Mouse (Mus musculus) MEL (cell line): Measurements from ENCODE around the gene Nfia.

Source experiments
- CHD2 ChIP-seq: IDR thresholded peaks from 2 replicates; pipeline ENCODE4 v1.6.1; 2011; ENCODE audit warnings: low read length, improper control_type of control experiment
- CTCF ChIP-seq, 3 experiments: IDR thresholded peaks in 2 of 3; conservative IDR thresholded peaks in 1 of 3; 2 replicates each; pipeline ENCODE4 v1.5.1; 2011 to 2012; ENCODE audit warnings: low read length in 3 of 3, low read depth in 2 of 3, mild to moderate bottlenecking in 2 of 3, improper control_type of control experiment in 1 of 3, inconsistent platforms in 1 of 3, mixed read lengths in 1 of 3, moderate library complexity in 1 of 3; ENCODE audit not compliant: control insufficient read depth in 1 of 3, insufficient read depth in 1 of 3, poor library complexity in 1 of 3, severe bottlenecking in 1 of 3
- ELF1 ChIP-seq: IDR thresholded peaks from 2 replicates; pipeline ENCODE4 v1.6.1; 2014; ENCODE audit warnings: low read depth, mild to moderate bottlenecking, inconsistent platforms, low read length, improper control_type of control experiment, moderate library complexity
- ETS1 ChIP-seq: IDR thresholded peaks from 2 replicates; pipeline ENCODE4 v1.6.1; 2012; ENCODE audit warnings: low read depth, mild to moderate bottlenecking, inconsistent platforms, low read length, improper control_type of control experiment, moderate library complexity
- GATA1 ChIP-seq: IDR thresholded peaks from 2 replicates; pipeline ENCODE4 v1.6.1; 2011; ENCODE audit warnings: low read depth, low read length, improper control_type of control experiment
- MAFK ChIP-seq: IDR thresholded peaks from 2 replicates; pipeline ENCODE4 v1.6.1; 2011; ENCODE audit warnings: low read depth, mild to moderate bottlenecking, low read length, improper control_type of control experiment, borderline replicate concordance
- MAX ChIP-seq: IDR thresholded peaks from 2 replicates; pipeline ENCODE4 v1.6.1; 2011; ENCODE audit warnings: low read length, improper control_type of control experiment
- NRF1 ChIP-seq: IDR thresholded peaks from 2 replicates; pipeline ENCODE4 v1.6.1; 2014; ENCODE audit warnings: low read depth, mild to moderate bottlenecking, inconsistent platforms, low read length, improper control_type of control experiment, moderate library complexity; ENCODE audit not compliant: poor library complexity, insufficient read depth, severe bottlenecking
- POLR2A ChIP-seq, 2 experiments: IDR thresholded peaks; 2 replicates each; pipeline ENCODE4 v1.6.1; 2011 to 2012; ENCODE audit warnings: low read length in 2 of 2, mild to moderate bottlenecking in 2 of 2, control low read depth in 1 of 2, improper control_type of control experiment in 1 of 2, low read depth in 1 of 2, moderate library complexity in 1 of 2; ENCODE audit not compliant: control insufficient read depth in 1 of 2, insufficient read depth in 1 of 2, poor library complexity in 1 of 2
- POLR2AphosphoS2 ChIP-seq: IDR thresholded peaks from 2 replicates; pipeline ENCODE4 v1.6.1; 2011; ENCODE audit warnings: low read length, improper control_type of control experiment
- POLR2AphosphoS5 ChIP-seq: IDR thresholded peaks from 2 replicates; pipeline ENCODE4 v1.6.1; 2012; ENCODE audit warnings: low read depth, borderline replicate concordance, mild to moderate bottlenecking, inconsistent platforms, low read length, moderate library complexity, mixed read lengths
- USF1 ChIP-seq: IDR thresholded peaks from 2 replicates; pipeline ENCODE4 v1.6.1; 2014; ENCODE audit warnings: low read depth, mild to moderate bottlenecking, inconsistent platforms, low read length, improper control_type of control experiment, moderate library complexity
- ZMIZ1 ChIP-seq: IDR thresholded peaks from 2 replicates; pipeline ENCODE4 v1.6.1; 2012; ENCODE audit warnings: low read depth, mild to moderate bottlenecking, inconsistent platforms, low read length, improper control_type of control experiment, moderate library complexity

GRCm38 (mm10) chr4:97818498-97818897, 46.0 kb downstream of the Nfia start:
- TF ChIP-seq POLR2A (IDR thresholded peaks at IDR 0.05; ENCODE audit: control insufficient read depth in 1 of 2, insufficient read depth in 1 of 2, low read depth in 1 of 2, low read length in 2 of 2, poor library complexity in 1 of 2) (no peak), ZMIZ1 (no peak), MAX (no peak), POLR2AphosphoS2 (no peak), GATA1 (no peak), POLR2AphosphoS5 (no peak), USF1 (no peak), ELF1 (no peak), NRF1 (no peak), CTCF (IDR thresholded peaks at IDR 0.05 in 2 of 3, conservative IDR thresholded peaks at IDR 0.05 in 1 of 3; ENCODE audit: control insufficient read depth in 1 of 3, insufficient read depth in 1 of 3, low read depth in 2 of 3, low read length in 3 of 3, poor library complexity in 1 of 3, severe bottlenecking in 1 of 3) (no peak), ETS1 (no peak), CHD2 (no peak), MAFK (no peak)
